Mouse (Mus musculus) midbrain, embryonic 12.5 days (tissue): ENCODE data around the gene Pla2g1b. TPM values are rescaled to one million over a fixed set of nuclear protein-coding genes. Genes with fewer than 3 reads are reported as not detected.

Experiments
- ATAC-seq: fragments of 200-750 bp; cut with Nextera tagmentation; 2 replicates; pipeline ENCODE4 v1.8.0; 2017; ENCODE audit warnings: low read depth, moderate TSS enrichment, moderate library complexity; ENCODE audit not compliant: low FRiP score
- H3K27ac ChIP-seq: fragments of 300-500 bp; sonication (generic); replicated peaks from 2 replicates; pipeline ENCODE4 v1.5.1; 2016; ENCODE audit warnings: mild to moderate bottlenecking
- H3K27me3 ChIP-seq: fragments of 300-500 bp; sonication (generic); 2 replicates; pipeline ENCODE4 v1.6.1; 2016; ENCODE audit warnings: mild to moderate bottlenecking
- H3K36me3 ChIP-seq: fragments of 300-500 bp; sonication (generic); 2 replicates; pipeline ENCODE4 v1.6.1; 2016
- H3K4me1 ChIP-seq: fragments of 300-500 bp; sonication (generic); 2 replicates; pipeline ENCODE4 v1.6.1; 2016
- H3K4me2 ChIP-seq: fragments of 300-500 bp; sonication (generic); replicated peaks from 2 replicates; pipeline ENCODE4 v1.6.1; 2016; ENCODE audit warnings: mild to moderate bottlenecking, moderate library complexity
- H3K4me3 ChIP-seq: fragments of 300-500 bp; sonication (generic); 2 replicates; pipeline ENCODE4 v1.5.1; 2016; ENCODE audit warnings: mild to moderate bottlenecking
- H3K9ac ChIP-seq: fragments of 300-500 bp; sonication (generic); replicated peaks from 2 replicates; pipeline ENCODE4 v1.6.1; 2016; ENCODE audit warnings: mild to moderate bottlenecking, moderate library complexity
- H3K9me3 ChIP-seq: fragments of 300-500 bp; sonication (generic); 2 replicates; pipeline ENCODE4 v1.6.1; 2016; ENCODE audit warnings: mild to moderate bottlenecking
- WGBS: fragments of 180-500 bp; shearing (Covaris S2); methylation state at CpG from one replicate; pipeline ENCODE4 v1.1.7; 2016; 5-methylcytosine and 5-hydroxymethylcytosine counted together
- polyA plus RNA-seq: library from polyadenylated mRNA; unstranded; fragments of >200 nt; fragmentation: Nextera tagmentation; extraction: Ambion mirVana; gene quantifications from 2 replicates; pipeline ENCODE4 v1.2.1, GENCODE M21; 2016

Pla2g1b gene
- polyA plus RNA-seq, 1 experiment from 2014 or later: not detected

GRCm38 (mm10) chr5:115522531-115522930 lies 56.5 kb downstream of the Pla2g1b start:
- no peak for ATAC-seq
- Histone ChIP-seq H3K27me3 (no peaks in the 10 kb centered on the region), H3K9ac (no peak overlapping the region), H3K4me3 (no peak overlapping the region), H3K4me2 (no peak overlapping the region), H3K27ac (no peak overlapping the region), H3K9me3 (no peaks in the 10 kb centered on the region), H3K36me3 (no peaks in the 10 kb centered on the region), H3K4me1 (peaks cover 22% of the 10 kb centered on the region)
- WGBS: 75% methylated on average over 4 of the region's 4 CpGs

- H3K27me3 ChIP-seq: no peaks in the 10 kb centered on the region
- ATAC-seq: no peak
- H3K9me3 ChIP-seq: no peaks in the 10 kb centered on the region
- H3K4me3 ChIP-seq: no peak overlapping the region
- no peak overlapping the region for H3K9ac ChIP-seq
- no peak overlapping the region for H3K27ac ChIP-seq
- 75% methylated on average over 15 of the region's 15 CpGs for WGBS
- no peaks in the 10 kb centered on the region for H3K36me3 ChIP-seq
- H3K4me2 ChIP-seq: no peak overlapping the region
- H3K4me1 ChIP-seq: peaks cover 22% of the 10 kb centered on the region
Observed at GRCm38 (mm10) chr5:115522981-115523499, 57.0 kb downstream of the Pla2g1b start.

- peaks cover 22% of the 10 kb centered on the region for H3K4me1 ChIP-seq
- H3K4me3 ChIP-seq: no peak overlapping the region
- H3K9ac ChIP-seq: no peak overlapping the region
- ATAC-seq: no peak
- WGBS: 4% methylated on average over 15 of the region's 15 CpGs
- no peaks in the 10 kb centered on the region for H3K9me3 ChIP-seq
- H3K27me3 ChIP-seq: no peaks in the 10 kb centered on the region
- H3K4me2 ChIP-seq: peak overlapping the region; percentile 4
- no peaks in the 10 kb centered on the region for H3K36me3 ChIP-seq
- H3K27ac ChIP-seq: no peak overlapping the region
Observed at GRCm38 (mm10) chr5:115523971-115524370, 57.9 kb downstream of the Pla2g1b start.

Other genes with a start within 250 kb of the Pla2g1b start
- gene Pop5, start 230.4 kb upstream of the Pla2g1b start, polyA plus RNA-seq: 76.7 and 79.0 TPM in 2 replicates
- 196 and 208 TPM in 2 replicates for gene Rnf10, start 193.4 kb upstream of the Pla2g1b start, polyA plus RNA-seq
- gene Coq5, start 186.6 kb upstream of the Pla2g1b start, polyA plus RNA-seq: 48.5 and 52.8 TPM in 2 replicates
- gene Dynll1, start 165.3 kb upstream of the Pla2g1b start, polyA plus RNA-seq: 1,312 and 1,433 TPM in 2 replicates
- 346 and 358 TPM in 2 replicates for gene Srsf9, start 139.1 kb upstream of the Pla2g1b start, polyA plus RNA-seq
- 39.7 and 43.6 TPM in 2 replicates for gene Gatc, start 125.1 kb upstream of the Pla2g1b start, polyA plus RNA-seq
- gene Triap1, start 125.0 kb upstream of the Pla2g1b start, polyA plus RNA-seq: 50.8 and 57.3 TPM in 2 replicates
- 768 and 803 TPM in 2 replicates for gene Cox6a1, start 117.3 kb upstream of the Pla2g1b start, polyA plus RNA-seq
- gene Msi1, start 36.7 kb upstream of the Pla2g1b start, polyA plus RNA-seq: 211 and 227 TPM in 2 replicates
- 24.2 and 26.2 TPM in 2 replicates for gene Sirt4, start 18.5 kb downstream of the Pla2g1b start, polyA plus RNA-seq
- 24.0 and 27.2 TPM in 2 replicates for gene Pxn, start 40.4 kb downstream of the Pla2g1b start, polyA plus RNA-seq
- 863 and 871 TPM in 2 replicates for gene Rplp0, start 93.2 kb downstream of the Pla2g1b start, polyA plus RNA-seq
- gene Gcn1l1, start 99.0 kb downstream of the Pla2g1b start, polyA plus RNA-seq: 63.1 and 65.3 TPM in 2 replicates
- 17.5 and 18.6 TPM in 2 replicates for gene Rab35, start 165.6 kb downstream of the Pla2g1b start, polyA plus RNA-seq